Mouse (Mus musculus) embryonic facial prominence, embryonic 11.5 days (tissue): ENCODE results near the gene Plekhd1. TPM values are rescaled to one million over a fixed set of nuclear protein-coding genes. Genes with fewer than 3 reads are reported as not detected.
A peak's percentile ranks its signal among the peaks of the same experiment; 100 is the strongest.

ENCODE experiments used
- ATAC-seq: fragments of 200-750 bp; cut with Nextera tagmentation; replicated peaks from 2 replicates; pipeline ENCODE4 v1.8.0; 2017; ENCODE audit warnings: low read depth; ENCODE audit not compliant: insufficient number of reproducible peaks, low FRiP score, low TSS enrichment
- DNase-seq: peaks from one replicate; pipeline ENCODE4 v3.0.0-alpha.2; 2015; ENCODE audit warnings: low spot score
- H3K27ac ChIP-seq: fragments of 300-500 bp; sonication (generic); replicated peaks from 2 replicates; pipeline ENCODE4 v1.5.1; 2014; ENCODE audit warnings: mild to moderate bottlenecking, low read depth, low read length, control low read depth
- H3K27me3 ChIP-seq: fragments of 300-500 bp; sonication (generic); 2 replicates; pipeline ENCODE4 v1.6.1; 2014; ENCODE audit warnings: mild to moderate bottlenecking, low read length, moderate library complexity, mixed read lengths; ENCODE audit not compliant: control insufficient read depth, insufficient read depth
- H3K36me3 ChIP-seq: fragments of 300-500 bp; sonication (generic); replicated peaks from 2 replicates; pipeline ENCODE4 v1.6.1; 2014; ENCODE audit warnings: low read depth, mild to moderate bottlenecking, low read length, moderate library complexity, mixed read lengths; ENCODE audit not compliant: control insufficient read depth, insufficient read depth
- H3K4me1 ChIP-seq: fragments of 300-500 bp; sonication (generic); 2 replicates; pipeline ENCODE4 v1.6.1; 2014; ENCODE audit warnings: low read length, mixed read lengths; ENCODE audit not compliant: control insufficient read depth, insufficient read depth
- H3K4me2 ChIP-seq: fragments of 300-500 bp; sonication (generic); 2 replicates; pipeline ENCODE4 v1.6.1; 2014; ENCODE audit warnings: low read depth, mild to moderate bottlenecking, control low read depth, low read length, moderate library complexity
- H3K4me3 ChIP-seq: fragments of 300-500 bp; sonication (generic); 2 replicates; pipeline ENCODE4 v1.5.1; 2014; ENCODE audit warnings: low read depth, low read length, control low read depth
- H3K9ac ChIP-seq: fragments of 300-500 bp; sonication (generic); replicated peaks from 2 replicates; pipeline ENCODE4 v1.6.1; 2014; ENCODE audit warnings: mild to moderate bottlenecking, control low read depth, low read length
- H3K9me3 ChIP-seq: fragments of 300-500 bp; sonication (generic); replicated peaks from 2 replicates; pipeline ENCODE4 v1.6.1; 2016; ENCODE audit warnings: mild to moderate bottlenecking, low read length, inconsistent platforms, mixed read lengths; ENCODE audit not compliant: control insufficient read depth
- WGBS: fragments of 180-500 bp; shearing (Covaris S2); extraction: QIAGEN DNeasy Blood & Tissue Kit; methylation state at CpG from one replicate; pipeline ENCODE4 v1.1.7; 2014; 5-methylcytosine and 5-hydroxymethylcytosine counted together
- polyA plus RNA-seq: library from polyadenylated mRNA; unstranded; fragments of >200 nt; fragmentation: Nextera tagmentation; extraction: Ambion mirVana; gene quantifications from 2 replicates; pipeline ENCODE4 v1.2.1, GENCODE M21; 2014

Plekhd1 gene
- polyA plus RNA-seq, 1 experiment from 2014 or later, result 1.8 TPM

GRCm38 (mm10) chr12:80760396-80760801 lies 68.0 kb downstream of the Plekhd1 start, which contains the start of gene Ccdc177:
Gene Ccdc177 (minus strand): TSS chr12:80760687.
- H3K27ac ChIP-seq, result 0 out of 2 replicates have a peak within 1 kb of the TSS, but pooled peaks have one; percentile 25
- peak within 1 kb of the TSS; percentile 98 for H3K4me2 ChIP-seq
- ATAC-seq, result 0 out of 2 replicates have a peak, but pooled peaks have one; percentile 15
- peak within 1 kb of the TSS; percentile 58 for H3K9ac ChIP-seq
- DNase-seq, result peak; percentile 92
- peaks cover 9% of the 10 kb centered on the region for H3K4me1 ChIP-seq
- WGBS, result under 1% methylated on average over 24 of the region's 24 CpGs
- no peaks in the 10 kb centered on the region for H3K9me3 ChIP-seq
- peaks cover 36% of the 10 kb centered on the region for H3K27me3 ChIP-seq
- H3K4me3 ChIP-seq, result peak within 1 kb of the TSS; percentile 41
- H3K36me3 ChIP-seq, result no peaks in the 10 kb centered on the region; the same call in 1 of the 2 replicates

- WGBS, result 90% methylated on average over 5 of the region's 5 CpGs
- H3K27me3 ChIP-seq, result peaks cover 20% of the 10 kb centered on the region
- no peaks in the 10 kb centered on the region; the same call in 1 of the 2 replicates for H3K36me3 ChIP-seq
- DNase-seq (no peak), ATAC-seq (no peak)
- H3K4me1 ChIP-seq, result peaks cover 9% of the 10 kb centered on the region
- no peak overlapping the region for H3K4me3 ChIP-seq
- no peaks in the 10 kb centered on the region for H3K9me3 ChIP-seq
- H3K4me2 ChIP-seq, result no peak overlapping the region
- H3K27ac ChIP-seq, result no peak overlapping the region
- H3K9ac ChIP-seq, result no peak overlapping the region
Observed at GRCm38 (mm10) chr12:80762982-80763381, 70.6 kb downstream of the Plekhd1 start.

GRCm38 (mm10) chr12:80764116-80764515 lies 71.7 kb downstream of the Plekhd1 start:
- H3K4me3 ChIP-seq, result no peak overlapping the region
- no peaks in the 10 kb centered on the region for H3K36me3 ChIP-seq
- WGBS, result 80% methylated on average over 4 of the region's 4 CpGs
- peaks cover 9% of the 10 kb centered on the region for H3K27me3 ChIP-seq
- no peak for DNase-seq
- no peak overlapping the region for H3K4me2 ChIP-seq
- peaks cover 3% of the 10 kb centered on the region; the same call in 1 of the 2 replicates for H3K4me1 ChIP-seq
- no peak overlapping the region for H3K9ac ChIP-seq
- H3K9me3 ChIP-seq, result no peaks in the 10 kb centered on the region
- ATAC-seq, result no peak
- H3K27ac ChIP-seq, result no peak overlapping the region

GRCm38 (mm10) chr12:80769697-80770096 lies 77.3 kb downstream of the Plekhd1 start:
- H3K4me2 ChIP-seq, result no peak overlapping the region

More at GRCm38 (mm10) chr12:80769697-80770096, 77.3 kb downstream of the Plekhd1 start:
- H3K9ac ChIP-seq, result no peak overlapping the region
- no peaks in the 10 kb centered on the region for H3K4me1 ChIP-seq
- ATAC-seq (no peak; the same call in 1 of the 2 replicates), DNase-seq (peak; percentile 95)
- no peaks in the 10 kb centered on the region for H3K9me3 ChIP-seq
- WGBS, result 19% methylated on average over 11 of the region's 11 CpGs
- no peaks in the 10 kb centered on the region for H3K36me3 ChIP-seq
- H3K4me3 ChIP-seq, result no peak overlapping the region
- no peak overlapping the region for H3K27ac ChIP-seq
- H3K27me3 ChIP-seq, result no peaks in the 10 kb centered on the region

Other genes starting within 250 kb of the Plekhd1 start
- 34.9 and 36.2 TPM in 2 replicates for gene Exd2, start 229.5 kb upstream of the Plekhd1 start, polyA plus RNA-seq
- 6.9 and 7.0 TPM in 2 replicates for gene Galnt16, start 174.3 kb upstream of the Plekhd1 start, polyA plus RNA-seq
- gene Slc39a9, start 48.7 kb upstream of the Plekhd1 start, polyA plus RNA-seq, result 24.0 and 26.6 TPM in 2 replicates
- gene Erh, start 48.2 kb upstream of the Plekhd1 start, polyA plus RNA-seq, result 328 and 341 TPM in 2 replicates
- gene Ccdc177, start 68.1 kb downstream of the Plekhd1 start, polyA plus RNA-seq, result 1.3 and 1.4 TPM in 2 replicates
- 13.8 and 14.9 TPM in 2 replicates for gene Susd6, start 97.9 kb downstream of the Plekhd1 start, polyA plus RNA-seq